Mouse (Mus musculus) spleen, postnatal 36 days (tissue): Measurements from ENCODE around the gene Tprn.

ENCODE experiments used
- DNase-seq, 2 experiments: peaks; one replicate each; pipeline ENCODE4 v3.0.0; 2022; ENCODE audit warnings: low spot score in 2 of 2, mixed read lengths in 1 of 2

Tprn gene

GRCm38 (mm10) chr2:25262291-25262767, at the start of gene Tprn:
TSS of gene Tprn (plus strand) at chr2:25262618.
- peak; percentile 97 to 98 for DNase-seq

DNA sequence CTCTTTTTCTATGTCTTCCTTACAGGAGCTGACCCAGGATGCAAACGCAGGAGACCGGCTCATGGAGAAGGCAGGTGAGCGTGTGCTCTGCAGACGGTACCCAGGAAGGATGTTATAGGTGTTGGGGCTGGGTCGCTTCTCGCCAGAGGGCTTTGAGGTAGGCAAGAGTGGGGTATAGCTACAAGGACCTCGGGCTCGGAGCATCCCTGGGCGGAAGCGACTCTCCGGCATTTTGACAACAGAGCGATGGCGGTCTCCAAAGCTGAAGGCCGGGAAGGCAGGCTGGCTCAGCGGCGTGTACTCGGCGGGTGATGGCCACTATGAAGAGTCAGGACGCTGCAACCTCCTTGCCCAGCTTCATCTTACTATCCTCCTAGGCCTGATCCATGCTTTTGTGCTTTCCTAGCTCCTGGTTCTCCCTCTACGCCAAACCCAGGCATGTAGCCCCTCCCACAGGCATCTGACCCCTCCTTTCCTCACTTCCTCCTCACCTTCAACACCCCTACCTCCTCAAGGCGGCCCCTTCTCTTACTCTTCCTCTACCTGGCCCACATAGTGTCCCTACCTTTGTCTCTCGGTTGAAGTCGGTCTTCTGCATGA, 49.1 kb upstream of the Tprn start:
- no peak for DNase-seq

DNA sequence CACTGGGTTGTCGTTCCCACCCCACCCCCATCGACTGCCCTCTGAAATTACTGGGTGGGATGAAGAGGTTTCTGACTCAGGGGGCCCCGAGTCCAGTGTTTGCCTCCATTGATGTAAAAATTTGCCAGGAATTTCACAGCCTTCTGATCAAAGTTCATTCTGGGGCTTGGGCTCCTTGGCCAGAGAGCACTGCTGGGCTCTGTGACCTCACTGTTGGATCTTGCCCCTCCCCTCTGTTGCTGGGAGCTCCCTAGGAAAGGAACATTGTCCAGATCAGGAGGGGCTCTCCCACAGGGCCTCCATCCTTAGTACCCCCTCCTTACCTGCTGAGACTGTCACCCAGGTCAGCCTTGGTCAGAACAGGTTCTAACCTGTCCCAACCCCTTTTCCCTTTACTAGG, 48.0 kb upstream of the Tprn start, which contains the start of gene Stpg3:
Gene Stpg3, minus strand, starts transcription at position 194 of the 400 bp plus-strand sequence.
- no peak for DNase-seq

GRCm38 (mm10) chr2:25217666-25218065, 44.8 kb upstream of the Tprn start:
- no peak for DNase-seq

- no peak for DNase-seq
These were observed 44.0 kb upstream of the Tprn start, which contains the start of gene Fam166a for GRCm38 (mm10) chr2:25218445-25218844. TSS of gene Fam166a (plus strand) at chr2:25218745.

GRCm38 (mm10) chr2:25221331-25221772, 41.1 kb upstream of the Tprn start:
- DNase-seq: no peak

DNA sequence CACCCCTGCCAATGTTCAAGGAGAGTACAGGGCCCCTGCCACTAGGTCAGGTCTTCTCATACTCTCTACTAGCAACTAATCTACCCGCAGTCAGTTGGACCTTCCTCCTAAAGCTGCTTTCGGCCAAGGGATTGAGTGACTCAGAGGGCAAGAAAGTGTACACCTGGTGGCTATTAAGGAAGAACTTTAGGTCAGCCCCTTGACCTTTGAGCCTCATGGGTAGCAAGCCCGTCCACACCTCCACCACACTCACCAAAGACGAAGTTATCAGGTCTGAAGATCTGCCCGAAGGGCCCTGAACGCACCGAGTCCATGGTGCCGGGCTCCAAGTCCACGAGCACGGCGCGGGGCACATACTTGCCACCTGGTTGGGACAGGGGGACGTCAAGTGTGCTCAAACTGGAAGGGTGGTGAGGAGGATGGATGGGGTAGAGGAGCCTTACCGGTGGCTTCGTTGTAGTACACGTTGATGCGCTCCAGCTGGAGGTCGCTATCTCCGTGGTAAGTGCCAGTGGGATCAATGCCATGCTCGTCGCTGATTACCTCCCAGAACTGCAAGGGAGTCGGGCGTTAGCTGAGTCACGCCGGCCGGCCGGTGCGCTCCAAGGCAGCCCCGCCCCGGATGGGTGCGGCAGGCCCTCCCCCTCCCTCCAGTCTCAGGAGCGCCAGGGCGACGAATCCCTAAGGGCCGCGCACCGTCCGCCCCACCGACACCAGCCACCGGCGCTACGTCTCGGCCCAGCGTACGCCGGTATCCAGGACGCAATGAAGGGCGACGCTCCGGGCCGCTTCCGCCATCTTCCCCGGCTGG, 38.5 kb upstream of the Tprn start:
- peak; percentile 89 to 90 for DNase-seq

DNA sequence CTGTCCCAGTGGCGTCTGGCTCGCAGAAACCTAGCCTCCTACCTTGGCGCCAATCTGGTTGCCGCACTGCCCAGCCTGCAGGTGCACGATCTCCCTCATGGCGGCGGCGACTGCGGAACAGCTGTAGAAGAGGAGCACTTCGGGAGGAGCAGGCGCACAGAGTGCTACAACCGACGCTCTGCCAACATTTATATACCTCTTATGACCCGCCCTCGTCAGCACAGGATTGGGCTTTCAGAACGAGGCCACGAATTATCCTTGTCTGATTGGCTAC, 38.0 kb upstream of the Tprn start, which contains the start of gene Tubb4b:
Gene Tubb4b, minus strand, starts transcription at position 211 of the 274 bp plus-strand sequence.
- no peak for DNase-seq

- peak; percentile 99 to 100 for DNase-seq
These were observed 37.4 kb upstream of the Tprn start for GRCm38 (mm10) chr2:25224766-25225752.

DNA sequence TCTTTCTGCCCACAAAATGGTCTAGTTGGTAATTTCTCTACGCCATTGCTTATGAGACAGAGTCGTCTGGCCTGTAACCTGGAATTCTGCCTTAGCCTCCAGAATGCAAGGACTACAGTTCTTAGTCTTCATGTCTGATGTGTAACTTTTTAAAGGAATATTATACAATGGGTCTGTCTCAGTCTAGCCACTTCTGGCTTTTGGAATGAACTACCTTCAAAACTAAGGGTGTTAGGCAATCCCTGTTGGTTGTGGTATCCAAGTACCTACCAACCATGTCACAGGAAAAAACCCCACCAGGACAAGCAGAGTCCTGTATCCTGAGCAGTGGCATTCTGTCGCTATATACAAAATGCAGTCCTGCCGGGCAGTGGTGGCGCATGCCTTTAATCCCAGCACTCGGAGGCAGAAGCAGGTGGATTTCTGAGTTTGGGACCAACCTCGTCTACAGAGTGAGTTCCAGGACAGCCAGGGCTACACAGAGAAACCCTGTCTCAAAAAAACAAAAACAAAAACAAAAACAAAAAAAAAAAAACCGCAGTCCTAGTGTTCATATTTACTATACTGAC, 36.5 kb upstream of the Tprn start:
- no peak for DNase-seq

DNA sequence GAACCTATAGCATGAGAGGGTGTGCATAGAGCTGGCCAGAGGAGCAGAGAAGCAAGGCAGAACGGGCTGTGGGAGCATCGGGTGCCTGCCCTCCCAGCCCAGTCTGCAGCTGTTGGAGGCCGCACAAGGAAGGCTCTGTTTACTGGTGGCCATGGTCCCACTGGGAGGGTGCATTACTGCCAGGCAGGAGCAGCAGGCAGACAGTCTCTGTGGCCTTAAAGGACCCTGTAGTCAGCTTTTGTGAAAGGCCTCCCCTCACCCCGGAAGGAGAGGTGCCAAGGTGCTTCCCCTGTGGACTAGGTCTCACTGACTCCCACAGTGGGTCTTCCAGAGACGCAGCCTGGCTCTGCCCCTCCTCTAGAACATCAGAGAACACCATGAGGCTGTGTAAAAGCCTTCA, 35.6 kb upstream of the Tprn start:
- no peak for DNase-seq

DNA sequence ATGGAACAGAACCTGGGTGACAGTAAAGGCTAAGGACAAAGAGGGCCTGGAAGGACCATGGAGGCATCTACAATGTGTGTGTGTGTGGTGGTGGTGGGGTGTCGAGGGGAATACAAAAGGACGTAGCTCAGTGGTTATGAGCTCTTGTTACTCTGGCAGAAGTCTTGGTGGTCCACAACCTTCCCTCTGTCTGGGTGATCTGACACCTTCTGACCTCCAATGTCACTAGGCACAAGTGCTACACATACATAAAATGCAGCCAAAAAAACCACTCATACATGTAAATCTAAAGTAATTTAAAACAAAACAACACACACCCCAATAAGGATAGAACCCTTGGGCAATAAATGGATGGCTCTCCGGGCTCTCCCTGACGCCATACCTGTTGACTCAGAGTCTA, 35.0 kb upstream of the Tprn start:
- no peak for DNase-seq

DNA sequence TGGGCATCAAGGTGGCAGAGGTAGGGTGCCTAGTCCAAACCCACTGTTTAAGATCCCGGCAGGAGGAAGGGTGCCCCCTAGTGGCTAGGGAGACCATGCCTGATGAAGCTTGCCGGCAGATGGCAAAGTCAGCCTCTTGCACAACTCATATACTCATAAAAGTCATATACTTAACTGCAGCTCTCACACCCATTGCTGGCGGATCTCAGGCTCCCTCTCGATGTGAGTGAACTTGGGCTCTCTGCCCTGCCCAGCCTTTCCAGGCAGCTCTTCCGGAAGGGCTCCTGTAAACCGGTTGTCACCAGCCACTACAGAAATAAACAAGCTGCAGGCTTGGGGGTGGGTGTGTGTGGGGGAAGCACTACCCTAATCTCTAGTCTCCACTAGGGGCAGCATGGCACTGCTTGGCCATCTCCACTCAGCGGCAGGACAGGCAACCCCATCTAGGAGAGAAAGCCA, 34.0 kb upstream of the Tprn start:
- DNase-seq: peak; percentile 85 to 88

GRCm38 (mm10) chr2:25228995-25229530, 33.4 kb upstream of the Tprn start:
- DNase-seq: no peak

DNA sequence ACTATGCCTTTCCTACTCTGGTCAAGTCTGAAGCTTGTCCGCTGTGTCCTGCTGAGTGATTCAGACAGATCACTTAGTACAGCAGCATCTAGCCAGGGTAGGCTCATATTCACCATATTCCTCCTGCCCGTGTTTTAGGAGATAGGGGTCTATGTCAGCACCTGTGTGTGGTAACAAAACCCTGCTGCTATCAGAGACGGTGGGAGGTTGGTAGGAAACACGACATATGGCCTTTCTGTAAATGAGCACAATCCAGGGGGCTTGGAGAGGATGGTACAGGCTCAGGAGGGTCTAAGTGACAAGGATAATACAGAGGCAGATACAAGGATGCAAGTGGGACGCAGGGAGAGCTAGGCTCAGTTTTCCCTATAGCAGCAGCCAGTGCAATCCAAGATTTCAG, 32.8 kb upstream of the Tprn start:
- DNase-seq: no peak

DNA sequence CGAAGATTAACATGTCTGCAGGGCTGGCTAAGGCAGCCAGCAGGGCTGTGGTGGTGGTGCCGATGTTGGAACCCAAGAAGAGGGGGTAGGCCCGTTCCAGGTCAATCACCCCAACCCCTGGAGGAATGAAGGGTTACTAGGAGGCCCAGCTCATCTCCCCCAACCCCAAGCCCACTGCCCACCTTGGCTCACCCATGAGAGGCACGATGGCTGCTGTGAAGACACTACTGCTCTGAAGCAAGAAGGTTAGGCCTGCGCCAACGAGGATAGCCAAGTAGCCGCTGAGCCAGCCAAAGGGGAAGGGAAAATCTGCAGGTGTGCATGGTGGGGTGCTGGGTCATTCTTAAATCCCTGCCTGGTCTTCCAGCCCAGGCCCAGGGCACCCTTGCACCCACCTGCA, 31.8 kb upstream of the Tprn start:
- no peak for DNase-seq

- DNase-seq: no peak
These were observed 31.4 kb upstream of the Tprn start for GRCm38 (mm10) chr2:25231038-25231437.

DNA sequence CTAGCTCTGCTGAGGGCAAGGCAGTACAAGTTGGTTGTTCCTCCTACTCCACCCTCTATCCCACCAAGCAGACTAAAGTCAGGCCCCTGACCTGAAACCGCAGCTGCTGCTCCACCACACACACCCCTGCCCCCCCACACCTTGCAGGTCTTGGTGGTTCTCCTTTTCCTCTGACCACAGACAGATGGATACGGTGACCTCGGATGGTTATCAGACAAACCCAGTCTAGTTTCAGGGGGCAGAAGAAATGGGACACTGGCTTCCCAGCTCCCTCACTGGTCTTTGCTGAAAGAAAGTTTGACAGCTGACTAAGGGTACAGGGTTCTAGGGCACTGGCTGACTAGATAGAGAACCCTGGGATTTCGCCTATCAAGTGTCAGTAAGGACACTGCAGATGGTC, 29.0 kb upstream of the Tprn start:
- no peak for DNase-seq

GRCm38 (mm10) chr2:25234050-25234449, 28.4 kb upstream of the Tprn start, which contains the start of gene Slc34a3:
TSS of gene Slc34a3 (minus strand) at chr2:25234364.
- DNase-seq: no peak

- no peak for DNase-seq
These were observed 27.7 kb upstream of the Tprn start for GRCm38 (mm10) chr2:25234551-25235220.

- no peak for DNase-seq
These were observed 25.8 kb upstream of the Tprn start, which contains the start of gene Rnf224 for GRCm38 (mm10) chr2:25236614-25237013. TSS of gene Rnf224 (minus strand) at chr2:25236787.
